Mouse (Mus musculus) hindbrain, postnatal 0 days (tissue): ENCODE measurements at regions not wholly inside any gene's neighbourhood (a gene's known extent, or its start where the extent isn't known, plus 50 kb on each side); places are given as distances from the start of the nearest gene placed in this dataset.

ENCODE experiments used
- ATAC-seq: fragments of 200-750 bp; cut with Nextera tagmentation; 2 replicates; pipeline ENCODE4 v1.8.0; 2017; ENCODE audit warnings: mild to moderate bottlenecking, moderate TSS enrichment, moderate library complexity
- DNase-seq: peaks from one replicate; pipeline ENCODE4 v3.0.0-alpha.2; 2015; ENCODE audit warnings: low spot score
- H3K27ac ChIP-seq: fragments of 300-500 bp; sonication (generic); 2 replicates; pipeline ENCODE4 v1.5.1; 2014; ENCODE audit warnings: mild to moderate bottlenecking
- H3K27me3 ChIP-seq: fragments of 300-500 bp; sonication (generic); 2 replicates; pipeline ENCODE4 v1.6.1; 2014; ENCODE audit warnings: low read length, mixed read lengths; ENCODE audit not compliant: insufficient read depth
- H3K36me3 ChIP-seq: fragments of 300-500 bp; sonication (generic); 2 replicates; pipeline ENCODE4 v1.6.1; 2014; ENCODE audit warnings: low read length, mixed read lengths; ENCODE audit not compliant: insufficient read depth
- H3K4me1 ChIP-seq: fragments of 300-500 bp; sonication (generic); 2 replicates; pipeline ENCODE4 v1.6.1; 2014; ENCODE audit warnings: antibody characterized with exemption, low read length, mixed read lengths; ENCODE audit not compliant: insufficient read depth
- H3K4me2 ChIP-seq: fragments of 300-500 bp; sonication (generic); 2 replicates; pipeline ENCODE4 v1.6.1; 2014; ENCODE audit warnings: low read depth, mild to moderate bottlenecking, low read length, moderate library complexity, mixed read lengths
- H3K4me3 ChIP-seq: fragments of 300-500 bp; sonication (generic); 2 replicates; pipeline ENCODE4 v1.5.1; 2014; ENCODE audit warnings: low read length
- H3K9ac ChIP-seq: fragments of 300-500 bp; sonication (generic); replicated peaks from 2 replicates; pipeline ENCODE4 v1.6.1; 2014; ENCODE audit warnings: mild to moderate bottlenecking, low read length, moderate library complexity, mixed read lengths
- H3K9me3 ChIP-seq: fragments of 300-500 bp; sonication (generic); 2 replicates; pipeline ENCODE4 v1.6.1; 2016; ENCODE audit warnings: low read length, mixed read lengths
- CTCF ChIP-seq: IDR thresholded peaks from 2 replicates; pipeline ENCODE4 v1.5.1; 2016; ENCODE audit warnings: antibody characterized with exemption, control low read depth, low read depth
- WGBS: fragments of 180-500 bp; shearing (Covaris S2); extraction: QIAGEN DNeasy Blood & Tissue Kit; methylation state at CpG from one replicate; pipeline ENCODE4 v1.1.7; 2014; 5-methylcytosine and 5-hydroxymethylcytosine counted together

DNA sequence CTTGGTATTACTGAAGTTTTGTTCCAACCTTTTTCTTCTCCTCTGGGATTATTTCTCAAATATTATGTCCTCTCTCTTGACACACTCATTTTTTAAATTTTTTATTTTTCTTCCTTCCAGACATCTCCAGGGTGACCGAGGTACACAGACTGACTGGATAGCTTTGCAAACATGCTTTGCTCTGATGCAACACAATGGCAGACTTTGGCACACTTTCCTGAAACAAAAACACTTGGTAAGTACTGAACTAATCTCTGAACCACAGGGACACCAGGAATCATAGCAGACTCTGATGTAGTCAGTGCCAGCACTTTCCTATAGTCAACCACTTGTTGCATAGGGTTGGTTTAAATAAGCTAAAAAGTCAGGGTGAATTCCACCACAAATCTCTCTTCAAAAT is 587.8 kb upstream of the Fat1 start:
- H3K4me2 ChIP-seq: no peak overlapping the region
- DNase-seq (no peak), ATAC-seq (no peak)
- no peaks in the 10 kb centered on the region for H3K27me3 ChIP-seq
- TF ChIP-seq CTCF: no peak
- no peaks in the 10 kb centered on the region for H3K4me1 ChIP-seq
- H3K27ac ChIP-seq: no peak overlapping the region
- H3K9ac ChIP-seq: no peak overlapping the region
- 74% methylated on average over 1 of the region's 1 CpGs for WGBS
- H3K36me3 ChIP-seq: no peaks in the 10 kb centered on the region
- H3K9me3 ChIP-seq: no peaks in the 10 kb centered on the region
- H3K4me3 ChIP-seq: no peak overlapping the region

DNA sequence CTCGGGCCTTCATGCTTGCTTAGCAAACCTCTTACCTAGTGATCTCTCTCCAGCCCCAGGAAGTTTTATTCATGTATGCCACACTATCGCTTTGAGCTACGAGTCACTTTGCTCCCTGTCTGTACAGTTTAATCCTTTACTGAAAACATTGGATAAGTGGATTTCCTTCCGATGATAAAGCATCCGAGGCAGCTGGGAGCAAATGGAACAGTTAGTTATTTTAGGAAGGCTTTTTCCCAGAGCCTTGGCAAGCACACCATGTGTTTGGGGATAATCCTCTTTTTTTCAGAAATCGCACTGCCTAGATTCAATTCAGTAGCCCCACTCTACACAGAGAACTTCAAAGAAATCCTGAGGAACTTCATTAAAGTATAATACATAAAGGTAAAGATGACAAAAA is 561.3 kb upstream of the Fat1 start:
- TF ChIP-seq CTCF: no peak
- Histone ChIP-seq H3K9me3 (no peaks in the 10 kb centered on the region), H3K4me1 (no peaks in the 10 kb centered on the region), H3K4me3 (no peak overlapping the region), H3K9ac (no peak overlapping the region), H3K4me2 (no peak overlapping the region), H3K36me3 (no peaks in the 10 kb centered on the region), H3K27me3 (no peaks in the 10 kb centered on the region), H3K27ac (no peak overlapping the region)
- ATAC-seq (no peak), DNase-seq (no peak)
- 69% methylated on average over 6 of the region's 6 CpGs for WGBS

DNA sequence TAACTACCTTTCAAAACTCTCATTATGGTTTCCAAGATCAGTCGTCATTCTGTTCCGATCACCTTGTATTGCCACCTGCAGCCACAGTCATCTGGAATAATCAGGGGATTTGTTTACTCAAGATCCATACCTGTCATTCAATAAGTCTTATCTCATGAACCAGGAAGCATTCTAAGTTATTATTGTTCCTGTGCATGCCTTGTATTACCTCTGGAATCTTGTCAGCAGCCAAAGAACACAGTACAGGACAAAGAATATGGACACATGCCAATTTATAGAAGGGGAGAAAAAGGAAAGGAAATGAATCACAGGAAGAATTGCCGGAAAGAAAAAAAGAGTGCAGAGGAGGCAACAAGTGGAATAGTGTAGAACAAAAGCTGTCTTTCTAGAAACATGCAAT is 557.5 kb upstream of the Fat1 start:
- WGBS: 63% methylated on average over 3 of the region's 3 CpGs
- H3K36me3 ChIP-seq: no peaks in the 10 kb centered on the region

DNA sequence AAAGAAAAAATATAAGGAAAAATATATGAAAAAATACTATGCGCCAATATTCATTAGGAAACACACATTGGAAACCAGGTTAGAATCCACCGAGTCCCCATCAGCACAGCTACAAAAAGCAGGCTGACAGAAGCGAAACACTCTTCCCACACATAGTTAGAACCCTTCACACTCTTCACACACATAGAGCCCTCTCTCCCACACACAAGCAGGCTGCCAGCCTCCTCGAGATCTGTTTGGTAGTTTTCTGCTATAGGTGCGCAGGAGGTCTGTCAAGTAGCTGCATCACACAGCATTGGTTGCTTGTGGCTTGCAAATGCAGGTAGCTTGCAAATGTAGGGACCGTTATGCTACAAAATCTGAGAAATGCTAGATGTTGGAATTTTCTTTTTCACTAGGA is 526.8 kb upstream of the Fat1 start:
- ATAC-seq (no peak), DNase-seq (no peak)
- H3K4me2 ChIP-seq: no peak overlapping the region
- H3K36me3 ChIP-seq: no peaks in the 10 kb centered on the region
- H3K4me3 ChIP-seq: no peak overlapping the region
- H3K4me1 ChIP-seq: no peaks in the 10 kb centered on the region
- WGBS: 96% methylated on average over 6 of the region's 6 CpGs
- H3K27ac ChIP-seq: no peak overlapping the region
- H3K27me3 ChIP-seq: no peaks in the 10 kb centered on the region
- no peak for TF ChIP-seq CTCF
- no peak overlapping the region for H3K9ac ChIP-seq
- 0 out of 2 replicates have a peak, but pooled peaks cover 2% of the 10 kb centered on the region for H3K9me3 ChIP-seq

More for the DNA sequence above, 557.5 kb upstream of the Fat1 start:
- Histone ChIP-seq H3K4me1 (no peaks in the 10 kb centered on the region), H3K4me3 (no peak overlapping the region), H3K27me3 (no peaks in the 10 kb centered on the region), H3K9ac (no peak overlapping the region), H3K4me2 (no peak overlapping the region), H3K9me3 (no peaks in the 10 kb centered on the region), H3K27ac (no peak overlapping the region)
- TF ChIP-seq CTCF: no peak
- no peak for ATAC-seq
- DNase-seq: no peak

DNA sequence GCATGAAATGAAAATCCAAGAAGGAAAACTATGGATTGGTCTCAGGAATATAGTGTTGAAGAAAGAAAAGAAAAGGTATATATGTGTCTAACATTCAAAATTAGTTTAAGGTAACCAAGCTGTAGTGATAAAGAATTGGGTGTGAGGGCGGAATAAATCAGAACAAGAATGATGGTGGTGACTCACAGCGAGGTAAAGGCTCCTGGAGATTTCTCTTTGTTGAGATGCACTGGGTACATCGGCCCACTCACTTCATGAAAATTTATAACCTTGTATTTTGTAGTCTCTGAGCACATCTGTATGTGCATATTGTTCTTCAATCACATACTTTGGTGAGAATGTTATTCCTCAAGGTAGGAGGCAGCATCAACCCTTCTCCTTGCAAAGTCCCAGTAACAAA is 525.0 kb upstream of the Fat1 start:
- H3K4me2 ChIP-seq: no peak overlapping the region
- WGBS: 85% methylated on average over 3 of the region's 3 CpGs

DNA sequence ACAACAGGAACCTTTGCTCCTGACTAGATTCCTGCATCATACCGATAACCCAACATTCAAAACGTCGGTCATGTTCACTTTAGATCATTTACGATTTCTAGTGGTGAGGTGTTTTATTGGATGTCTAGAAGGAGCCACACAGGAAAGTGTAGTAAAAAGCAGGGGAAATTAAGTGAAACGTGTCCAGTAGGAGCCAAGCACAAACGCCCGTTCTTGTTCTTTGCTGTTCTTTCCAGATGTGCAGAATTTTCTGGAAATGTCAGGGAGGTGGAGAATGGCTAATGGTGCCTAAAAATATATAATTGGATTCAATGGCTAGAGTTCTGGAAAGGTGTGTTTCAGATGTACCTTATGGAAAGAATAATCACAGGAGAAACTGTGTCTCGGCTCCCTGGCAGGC is 517.2 kb upstream of the Fat1 start:
- WGBS: 94% methylated on average over 8 of the region's 8 CpGs
- Histone ChIP-seq H3K27ac (no peak overlapping the region), H3K36me3 (no peaks in the 10 kb centered on the region), H3K4me1 (no peaks in the 10 kb centered on the region), H3K4me2 (no peak overlapping the region), H3K9ac (no peak overlapping the region), H3K4me3 (no peak overlapping the region), H3K27me3 (no peaks in the 10 kb centered on the region), H3K9me3 (no peaks in the 10 kb centered on the region)
- ATAC-seq: no peak
- no peak for DNase-seq
- TF ChIP-seq CTCF: no peak

More for the DNA sequence above, 525.0 kb upstream of the Fat1 start:
- Histone ChIP-seq H3K27me3 (no peaks in the 10 kb centered on the region), H3K36me3 (no peaks in the 10 kb centered on the region), H3K9me3 (0 out of 2 replicates have a peak, but pooled peaks cover 2% of the 10 kb centered on the region), H3K9ac (no peak overlapping the region), H3K27ac (no peak overlapping the region), H3K4me3 (no peak overlapping the region), H3K4me1 (no peaks in the 10 kb centered on the region)
- DNase-seq: no peak
- ATAC-seq: no peak
- no peak for TF ChIP-seq CTCF

DNA sequence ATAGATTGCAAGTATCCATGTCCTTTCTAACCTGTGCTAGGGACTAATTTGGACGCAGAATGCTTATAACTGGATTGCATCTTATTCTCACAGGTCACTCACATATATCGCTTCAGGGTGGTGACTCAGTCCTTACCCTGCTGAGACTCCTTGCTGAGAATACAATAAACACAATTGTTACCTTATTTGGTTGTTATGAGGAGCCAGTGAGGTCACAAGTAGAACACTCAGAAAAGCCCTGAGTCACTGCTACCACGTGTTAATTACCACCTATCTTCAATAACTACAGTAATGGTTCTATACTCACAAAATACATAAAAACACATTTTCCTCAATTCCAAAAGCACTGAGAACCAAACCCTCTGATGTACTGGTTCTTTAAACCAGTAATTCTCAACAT is 479.8 kb upstream of the Fat1 start:
- H3K36me3 ChIP-seq: no peaks in the 10 kb centered on the region
- H3K9me3 ChIP-seq: no peaks in the 10 kb centered on the region
- no peak for TF ChIP-seq CTCF
- H3K4me2 ChIP-seq: no peak overlapping the region
- no peak overlapping the region for H3K27ac ChIP-seq
- no peak for ATAC-seq
- no peak overlapping the region for H3K4me3 ChIP-seq
- H3K4me1 ChIP-seq: no peaks in the 10 kb centered on the region
- H3K9ac ChIP-seq: no peak overlapping the region
- no peak for DNase-seq
- WGBS: 64% methylated on average over 3 of the region's 3 CpGs
- H3K27me3 ChIP-seq: no peaks in the 10 kb centered on the region
